Mouse (Mus musculus): ENCODE measurements around the gene Kdm6b. TPM values are rescaled to one million over a fixed set of nuclear protein-coding genes. Genes with fewer than 3 reads are reported as not detected.

Kdm6b gene
- polyA plus RNA-seq, 1 experiment from 2014 or later = 17.4 TPM

DNA sequence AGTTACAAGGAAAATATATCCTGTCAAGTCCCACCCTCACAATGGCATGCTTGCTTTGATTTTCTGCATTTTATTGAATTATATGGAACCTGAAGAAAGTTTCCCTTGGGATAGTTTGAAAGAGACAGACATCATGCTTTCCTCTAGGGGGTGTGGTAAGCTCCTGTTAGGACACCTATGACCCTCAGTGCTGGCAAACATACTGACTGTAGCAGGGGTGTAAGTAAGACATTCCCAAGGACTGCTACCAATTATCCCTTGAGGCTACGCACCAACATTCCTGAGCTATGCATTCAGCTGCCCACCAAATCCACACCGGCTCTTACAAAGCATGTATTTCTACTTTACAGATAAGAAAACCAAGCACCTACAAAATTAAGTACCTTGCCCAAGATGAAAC lies 51.0 kb downstream of the Kdm6b start:
- no peak overlapping the region for H3K4me2 ChIP-seq
- no peak overlapping the region for H3K4me3 ChIP-seq (ENCODE audit: low read depth, low read length)
- peaks cover 17% of the 10 kb centered on the region for H3K36me3 ChIP-seq (ENCODE audit: control insufficient read depth, insufficient read depth, low read length)
- peaks cover 21% of the 10 kb centered on the region for H3K4me1 ChIP-seq (replicated peaks; ENCODE audit: control insufficient read depth, insufficient read depth, low read length)
- no peak overlapping the region for H3K9ac ChIP-seq (ENCODE audit: low read depth, low read length)
- DNase-seq (ENCODE audit: low spot score) = no peak
- 77% methylated on average over 2 of the region's 2 CpGs for WGBS
- peaks cover 14% of the 10 kb centered on the region for H3K27me3 ChIP-seq (replicated peaks; ENCODE audit: control insufficient read depth, insufficient read depth, low read length)
- ATAC-seq (replicated peaks; ENCODE audit: low FRiP score) = no peak
- H3K9me3 ChIP-seq (ENCODE audit: control insufficient read depth, low read length) = no peaks in the 10 kb centered on the region
- no peak overlapping the region for H3K27ac ChIP-seq (ENCODE audit: low read depth, low read length)

DNA sequence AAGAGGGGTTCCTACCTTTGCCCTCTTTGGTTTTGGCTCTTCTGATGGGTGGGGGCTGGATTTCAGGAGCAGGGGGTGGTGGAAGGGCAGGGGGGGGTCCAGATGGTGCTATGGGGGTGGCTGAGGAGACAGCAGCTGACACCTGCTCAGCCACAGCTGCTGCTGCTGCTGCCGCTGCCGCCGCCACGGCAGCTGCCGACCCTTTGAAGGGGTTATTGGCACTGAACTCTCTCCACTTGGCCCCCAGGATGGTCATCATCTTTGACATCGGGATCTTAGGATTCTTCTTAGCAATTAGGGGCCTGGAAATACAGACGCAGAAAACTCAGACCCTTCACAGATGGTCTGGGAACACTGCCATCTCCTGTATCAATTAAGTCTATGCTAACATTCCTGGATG lies 51.5 kb downstream of the Kdm6b start:
- Histone ChIP-seq H3K4me3 (ENCODE audit: low read depth, low read length) (no peak overlapping the region), H3K9me3 (ENCODE audit: control insufficient read depth, low read length) (no peaks in the 10 kb centered on the region), H3K27me3 (replicated peaks; ENCODE audit: control insufficient read depth, insufficient read depth, low read length) (peaks cover 12% of the 10 kb centered on the region), H3K4me1 (replicated peaks; ENCODE audit: control insufficient read depth, insufficient read depth, low read length) (peaks cover 19% of the 10 kb centered on the region), H3K9ac (ENCODE audit: low read depth, low read length) (no peak overlapping the region), H3K4me2 (no peak overlapping the region), H3K27ac (ENCODE audit: low read depth, low read length) (no peak overlapping the region), H3K36me3 (ENCODE audit: control insufficient read depth, insufficient read depth, low read length) (peaks cover 19% of the 10 kb centered on the region)
- no peak for ATAC-seq (replicated peaks; ENCODE audit: low FRiP score)
- DNase-seq (ENCODE audit: low spot score) = no peak
- WGBS = 75% methylated on average over 7 of the region's 7 CpGs

DNA sequence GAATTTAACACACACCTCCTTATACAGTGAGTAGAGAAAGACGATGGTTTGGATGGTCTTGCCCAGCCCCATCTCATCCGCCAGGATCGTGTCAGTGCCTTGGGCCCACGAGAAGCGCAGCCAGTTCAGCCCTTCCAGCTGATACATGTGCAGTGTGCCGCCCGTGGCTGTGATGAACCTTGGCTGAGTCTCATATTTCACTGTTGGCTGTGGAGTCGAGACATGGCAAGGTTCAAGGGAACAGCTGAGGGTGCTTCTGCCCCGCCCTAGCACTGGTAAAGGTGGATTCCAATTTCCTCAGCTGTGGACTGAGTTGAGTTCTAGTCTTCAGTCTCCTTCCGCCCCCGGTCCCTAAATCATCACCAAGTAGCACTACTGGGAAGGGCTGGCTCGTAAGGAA lies 55.8 kb downstream of the Kdm6b start:
- Histone ChIP-seq H3K9ac (ENCODE audit: low read depth, low read length) (no peak overlapping the region), H3K9me3 (ENCODE audit: control insufficient read depth, low read length) (no peaks in the 10 kb centered on the region), H3K4me1 (replicated peaks; ENCODE audit: control insufficient read depth, insufficient read depth, low read length) (no peaks in the 10 kb centered on the region), H3K27me3 (replicated peaks; ENCODE audit: control insufficient read depth, insufficient read depth, low read length) (peaks cover 6% of the 10 kb centered on the region), H3K27ac (ENCODE audit: low read depth, low read length) (no peak overlapping the region), H3K4me3 (ENCODE audit: low read depth, low read length) (no peak overlapping the region), H3K36me3 (ENCODE audit: control insufficient read depth, insufficient read depth, low read length) (peaks cover 20% of the 10 kb centered on the region), H3K4me2 (no peak overlapping the region)
- ATAC-seq (replicated peaks; ENCODE audit: low FRiP score) = no peak
- 85% methylated on average over 12 of the region's 12 CpGs for WGBS
- no peak for DNase-seq (ENCODE audit: low spot score)

DNA sequence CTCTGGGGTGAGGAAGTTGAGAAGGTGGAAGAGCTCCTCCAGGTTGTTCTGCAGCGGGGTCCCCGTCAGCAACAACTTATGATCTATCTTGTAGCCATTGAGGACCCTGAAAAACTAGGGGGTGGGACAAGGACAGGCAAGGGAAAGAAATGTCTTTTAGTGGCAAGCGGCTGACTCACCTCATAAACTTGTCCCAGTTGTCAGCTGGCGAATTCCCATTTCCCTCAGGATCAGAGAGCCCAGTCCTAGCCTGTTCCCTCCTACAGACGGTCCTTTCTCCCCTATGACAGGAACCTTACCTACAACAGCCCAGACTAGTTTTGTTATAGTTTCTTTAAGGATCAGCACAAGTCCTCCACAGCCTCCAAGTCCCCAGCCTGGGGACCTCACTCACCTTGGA lies 56.9 kb downstream of the Kdm6b start:
- DNase-seq (ENCODE audit: low spot score) (no peak), ATAC-seq (replicated peaks; ENCODE audit: low FRiP score) (no peak)
- H3K27me3 ChIP-seq (replicated peaks; ENCODE audit: control insufficient read depth, insufficient read depth, low read length) = peaks cover 6% of the 10 kb centered on the region
- H3K9me3 ChIP-seq (ENCODE audit: control insufficient read depth, low read length) = no peaks in the 10 kb centered on the region
- no peaks in the 10 kb centered on the region for H3K4me1 ChIP-seq (replicated peaks; ENCODE audit: control insufficient read depth, insufficient read depth, low read length)
- H3K9ac ChIP-seq (ENCODE audit: low read depth, low read length) = no peak overlapping the region
- WGBS = 93% methylated on average over 5 of the region's 5 CpGs
- H3K4me3 ChIP-seq (ENCODE audit: low read depth, low read length) = no peak overlapping the region
- peaks cover 19% of the 10 kb centered on the region for H3K36me3 ChIP-seq (ENCODE audit: control insufficient read depth, insufficient read depth, low read length)
- H3K4me2 ChIP-seq = no peak overlapping the region
- no peak overlapping the region for H3K27ac ChIP-seq (ENCODE audit: low read depth, low read length)

Other genes starting within 250 kb of the Kdm6b start
- gene Alox8, start 215.8 kb downstream of the Kdm6b start, polyA plus RNA-seq (2014; fragmentation: Nextera tagmentation; extraction: Ambion mirVana) = 0.12 TPM in 1 of 2 replicates, not detected in the other
- gene Gucy2e, start 176.6 kb downstream of the Kdm6b start, polyA plus RNA-seq (2014; fragmentation: Nextera tagmentation; extraction: Ambion mirVana) = 0.04 and 0.05 TPM in 2 replicates
- 14.9 and 17.1 TPM in 2 replicates for gene Cntrob, start 89.9 kb downstream of the Kdm6b start, polyA plus RNA-seq (2014; fragmentation: Nextera tagmentation; extraction: Ambion mirVana)
- 114 and 123 TPM in 2 replicates for gene Trappc1, start 89.7 kb downstream of the Kdm6b start, polyA plus RNA-seq (2014; fragmentation: Nextera tagmentation; extraction: Ambion mirVana)
- gene Kcnab3, start 87.4 kb downstream of the Kdm6b start, polyA plus RNA-seq (2014; fragmentation: Nextera tagmentation; extraction: Ambion mirVana) = 0.42 and 0.52 TPM in 2 replicates
- 4.3 and 5.4 TPM in 2 replicates for gene Rnf227, start 73.2 kb downstream of the Kdm6b start, polyA plus RNA-seq (2014; fragmentation: Nextera tagmentation; extraction: Ambion mirVana)
- gene Chd3, start 44.3 kb downstream of the Kdm6b start, polyA plus RNA-seq (2014; fragmentation: Nextera tagmentation; extraction: Ambion mirVana) = 13.8 and 17.1 TPM in 2 replicates
- gene Naa38, start 18.2 kb downstream of the Kdm6b start, polyA plus RNA-seq (2014; fragmentation: Nextera tagmentation; extraction: Ambion mirVana) = 151 and 178 TPM in 2 replicates
- gene Cyb5d1, start 18.0 kb downstream of the Kdm6b start, polyA plus RNA-seq (2014; fragmentation: Nextera tagmentation; extraction: Ambion mirVana) = 19.7 and 19.9 TPM in 2 replicates
- gene Tmem88, start 15.4 kb downstream of the Kdm6b start, polyA plus RNA-seq (2014; fragmentation: Nextera tagmentation; extraction: Ambion mirVana) = 20.4 and 26.2 TPM in 2 replicates
- 0.14 and 0.52 TPM in 2 replicates for gene Dnah2, start 135.4 kb upstream of the Kdm6b start, polyA plus RNA-seq (2014; fragmentation: Nextera tagmentation; extraction: Ambion mirVana)
- gene Efnb3, start 146.5 kb upstream of the Kdm6b start, polyA plus RNA-seq (2014; fragmentation: Nextera tagmentation; extraction: Ambion mirVana) = 1.8 and 2.4 TPM in 2 replicates
- 33.7 and 39.3 TPM in 2 replicates for gene Wrap53, start 166.6 kb upstream of the Kdm6b start, polyA plus RNA-seq (2014; fragmentation: Nextera tagmentation; extraction: Ambion mirVana)
- gene Trp53, start 166.7 kb upstream of the Kdm6b start, polyA plus RNA-seq (2014; fragmentation: Nextera tagmentation; extraction: Ambion mirVana) = 196 and 198 TPM in 2 replicates
- 76.2 and 79.5 TPM in 2 replicates for gene Atp1b2, start 192.3 kb upstream of the Kdm6b start, polyA plus RNA-seq (2014; fragmentation: Nextera tagmentation; extraction: Ambion mirVana)
- 42.9 and 43.8 TPM in 2 replicates for gene Shbg, start 204.2 kb upstream of the Kdm6b start, polyA plus RNA-seq (2014; fragmentation: Nextera tagmentation; extraction: Ambion mirVana)
- gene Sat2, start 208.3 kb upstream of the Kdm6b start, polyA plus RNA-seq (2014; fragmentation: Nextera tagmentation; extraction: Ambion mirVana) = 16.7 and 18.0 TPM in 2 replicates
- gene Fxr2, start 219.3 kb upstream of the Kdm6b start, polyA plus RNA-seq (2014; fragmentation: Nextera tagmentation; extraction: Ambion mirVana) = 22.8 and 26.2 TPM in 2 replicates
- not detected in 2 replicates for gene Sox15, start 241.6 kb upstream of the Kdm6b start, polyA plus RNA-seq (2014; fragmentation: Nextera tagmentation; extraction: Ambion mirVana)
- 20.7 and 24.0 TPM in 2 replicates for gene Mpdu1, start 249.0 kb upstream of the Kdm6b start, polyA plus RNA-seq (2014; fragmentation: Nextera tagmentation; extraction: Ambion mirVana)

All from liver, embryonic 11.5 days (tissue).